Mouse (Mus musculus): ENCODE results near the gene Rcvrn. TPM values are rescaled to one million over a fixed set of nuclear protein-coding genes. Genes with fewer than 3 reads are reported as not detected.

The Rcvrn gene
- total RNA-seq (2021), result not detected in 2 replicates
- long read RNA-seq, experiment 1, result 0 reads
- long read RNA-seq, experiment 2, result 0 reads

- no peak for DNase-seq
These were observed at the start of gene Rcvrn for GRCm38 (mm10) chr11:67694703-67695376. Gene Rcvrn, plus strand, starts transcription at chr11:67695326.

DNA sequence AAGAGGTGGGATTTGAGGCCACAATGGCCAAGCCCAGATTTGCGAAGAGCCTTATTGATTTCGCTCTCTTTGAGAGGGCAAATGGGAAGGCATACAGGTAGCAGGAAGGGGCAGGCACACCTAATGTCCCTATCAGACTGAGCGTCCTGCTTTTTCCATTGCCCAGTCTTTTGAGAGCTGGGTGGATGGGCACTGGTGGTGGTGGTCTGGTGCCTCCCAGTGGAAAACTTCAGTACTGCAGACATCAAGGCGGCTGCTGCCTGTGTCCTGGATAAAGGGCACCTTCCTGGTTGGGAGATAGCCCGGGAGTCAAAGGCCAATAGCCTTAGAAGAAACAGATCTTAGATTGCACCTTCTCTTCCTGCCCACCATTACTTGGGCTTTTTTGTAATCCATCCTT, 47.4 kb upstream of the Rcvrn start:
- peak; percentile 87 for DNase-seq

GRCm38 (mm10) chr11:67648651-67649407, 46.3 kb upstream of the Rcvrn start:
- DNase-seq, result no peak

- DNase-seq, result no peak
These were observed 45.0 kb upstream of the Rcvrn start for GRCm38 (mm10) chr11:67649971-67650707.

DNA sequence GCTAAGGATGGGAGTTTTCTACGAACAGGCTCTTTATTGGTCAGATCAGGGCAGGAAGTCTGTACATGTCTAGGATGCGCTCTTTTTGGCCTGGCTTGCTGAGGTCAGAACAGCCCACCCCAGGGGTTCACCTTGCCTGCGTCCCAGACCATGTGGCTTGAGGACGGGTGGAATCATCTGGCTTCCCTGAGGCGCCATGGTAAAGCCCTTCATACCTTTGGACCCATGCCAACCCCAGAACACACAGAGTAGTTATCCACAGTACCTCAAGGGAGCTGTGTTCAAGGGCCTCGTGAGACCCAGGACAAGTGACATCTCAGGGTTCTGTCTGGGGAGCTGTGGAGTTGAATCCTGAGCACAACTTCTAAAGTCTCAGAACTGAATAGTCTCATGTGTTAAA, 43.4 kb upstream of the Rcvrn start:
- DNase-seq, result no peak

GRCm38 (mm10) chr11:67652194-67652892, 42.8 kb upstream of the Rcvrn start:
- DNase-seq, result peak; percentile 53

DNA sequence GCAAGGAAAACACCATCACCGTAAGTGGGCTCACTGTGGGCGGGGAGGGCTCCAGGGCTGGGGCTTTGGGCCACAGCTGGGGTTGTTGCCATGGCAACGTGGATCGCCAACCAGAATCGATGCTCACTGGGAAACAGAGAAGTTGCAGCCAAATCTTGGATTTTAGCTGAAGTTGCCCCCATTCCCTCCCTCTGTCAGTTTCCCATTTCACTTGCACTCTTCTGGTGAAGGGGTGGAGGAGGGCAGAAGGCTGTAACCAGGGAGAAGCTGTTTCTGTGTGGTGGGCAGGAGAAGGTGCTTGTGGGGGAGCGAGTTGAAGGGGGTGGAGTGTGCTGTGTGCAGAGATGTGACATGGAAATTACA, 42.3 kb upstream of the Rcvrn start:
- no peak for DNase-seq

DNA sequence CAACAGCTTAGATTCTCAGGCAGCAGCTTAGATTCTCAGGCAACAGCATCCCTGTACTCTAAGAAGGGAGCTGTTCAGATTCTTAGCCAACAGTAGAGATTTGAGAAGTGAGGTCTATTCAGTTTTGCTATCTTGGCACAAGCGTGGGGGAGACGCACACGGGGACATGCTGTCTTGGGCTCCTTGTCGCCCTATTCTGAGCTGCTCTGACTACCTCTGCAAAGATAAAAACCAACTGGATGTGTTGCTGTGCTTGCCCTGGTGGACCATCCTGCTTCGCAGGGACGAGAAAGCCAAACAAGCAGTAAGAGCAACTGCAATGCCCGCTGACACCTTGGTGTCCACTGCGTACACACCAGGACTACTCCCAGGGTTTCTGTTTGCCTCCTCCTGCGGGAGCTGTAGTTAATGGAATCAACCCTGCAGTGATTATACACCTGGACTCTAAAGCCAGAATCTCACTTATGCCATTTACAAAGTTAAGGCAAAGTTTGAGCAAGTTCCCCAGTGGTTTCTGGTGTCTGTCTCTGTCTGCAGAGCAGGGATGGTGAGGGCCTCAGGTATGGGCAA, 41.5 kb upstream of the Rcvrn start:
- no peak for DNase-seq

GRCm38 (mm10) chr11:67654514-67654913, 40.6 kb upstream of the Rcvrn start:
- no peak for DNase-seq

GRCm38 (mm10) chr11:67655236-67655959, 39.7 kb upstream of the Rcvrn start:
- no peak for DNase-seq

- no peak for DNase-seq
These were observed 38.8 kb upstream of the Rcvrn start for GRCm38 (mm10) chr11:67656366-67656765.

DNA sequence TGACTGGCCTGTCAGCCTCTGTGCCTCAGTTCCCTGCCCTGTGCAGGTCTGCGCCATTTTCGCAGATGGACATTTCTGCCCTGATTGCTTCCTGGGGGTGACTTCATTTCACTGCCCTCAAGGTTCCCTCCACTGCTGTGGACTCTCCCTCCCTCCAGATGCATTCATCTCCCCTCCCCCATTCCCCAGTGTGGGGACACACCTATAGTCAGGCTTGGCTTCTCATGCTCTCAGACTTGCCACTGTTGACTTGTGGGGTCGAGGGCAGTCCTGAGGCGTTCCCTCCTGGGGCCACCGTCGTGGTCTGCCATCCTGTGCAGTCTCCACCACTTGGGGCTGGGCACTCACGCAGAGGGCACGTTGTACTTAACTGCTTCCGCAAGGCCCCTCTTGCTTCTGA, 38.3 kb upstream of the Rcvrn start:
- DNase-seq, result no peak

- DNase-seq, result peak; percentile 65
These were observed 37.3 kb upstream of the Rcvrn start for GRCm38 (mm10) chr11:67657685-67658382.

GRCm38 (mm10) chr11:67661465-67661864, 33.7 kb upstream of the Rcvrn start:
- no peak for DNase-seq

DNA sequence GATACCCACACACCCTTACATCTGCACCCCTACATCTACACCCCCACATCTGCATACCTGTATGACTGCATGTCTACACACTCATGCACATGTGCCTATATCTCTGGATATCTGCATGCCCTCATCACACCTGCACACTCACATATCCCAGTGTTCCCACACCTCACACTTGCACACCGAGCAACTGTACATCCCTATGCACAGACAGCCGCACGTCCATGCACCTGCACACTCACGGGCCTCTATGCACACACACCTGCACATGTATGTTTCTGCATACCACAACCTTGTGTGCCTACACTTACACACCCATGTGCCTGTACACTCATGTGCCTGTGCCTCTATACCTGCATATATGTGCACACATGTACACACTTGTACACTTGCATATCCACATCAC, 31.7 kb upstream of the Rcvrn start:
- no peak for DNase-seq

DNA sequence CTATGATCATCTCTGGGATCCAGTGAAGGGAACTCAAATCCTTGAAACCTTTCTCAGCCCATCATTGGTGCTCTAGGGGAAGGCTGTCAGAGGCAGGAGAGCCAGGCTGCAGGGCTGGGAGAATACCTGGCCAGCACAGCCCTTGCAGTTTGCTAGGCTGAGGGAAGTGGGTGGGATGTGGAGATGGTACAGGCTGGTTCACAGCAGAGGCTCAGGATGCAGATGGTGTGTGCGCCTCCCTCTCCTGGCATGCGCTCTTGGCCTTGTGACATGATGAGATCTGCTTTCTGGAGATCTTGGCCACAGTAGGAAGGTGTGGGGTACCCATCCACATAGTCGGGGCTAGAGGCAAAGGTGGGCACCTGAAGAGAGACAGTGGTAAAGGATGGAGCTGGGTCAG, 30.9 kb upstream of the Rcvrn start:
- DNase-seq, result no peak

- DNase-seq, result no peak
These were observed 30.2 kb upstream of the Rcvrn start for GRCm38 (mm10) chr11:67664918-67665317.

- DNase-seq, result no peak
These were observed 29.0 kb upstream of the Rcvrn start for GRCm38 (mm10) chr11:67666129-67666528.

GRCm38 (mm10) chr11:67667531-67668332, 27.4 kb upstream of the Rcvrn start:
- DNase-seq, result peak; percentile 83

- no peak for DNase-seq
These were observed 26.6 kb upstream of the Rcvrn start for GRCm38 (mm10) chr11:67668460-67669007.
